Comparison of ENCODE assay signal across 14 mouse cellular contexts in the genomic region with DNA sequence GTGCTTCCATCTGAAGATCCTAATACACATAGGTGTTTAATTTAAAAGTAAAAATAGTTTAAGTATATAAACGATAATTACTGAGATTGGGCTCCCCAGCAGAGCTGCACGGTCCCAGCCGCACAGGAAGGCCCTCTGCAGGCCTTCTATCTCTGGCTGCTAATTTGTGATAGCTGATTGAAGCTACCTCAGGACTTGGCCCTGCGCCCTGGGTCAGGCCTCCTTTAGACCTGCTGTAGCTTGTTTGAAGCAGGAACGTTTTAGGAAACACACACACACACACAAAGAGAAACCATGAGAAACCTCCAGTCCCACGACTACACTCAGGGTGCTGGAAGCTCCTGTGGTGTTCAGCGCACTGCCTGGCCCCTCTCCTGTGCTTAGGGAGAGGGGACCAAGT.
"Had no signal": no experiment of that assay in that cellular context is flagged by ENCODE, and none has a peak within 500 bp of the region (broad histone marks: within the 10 kb centered on the region; RNA-seq: fewer than 3 reads in every experiment).

No protein-coding gene starts in this region.

- H3K4me1 ChIP-seq: liver, embryonic 15.5 days; neural tube, embryonic 13.5 days had no signal

- H3K27ac ChIP-seq: layer of hippocampus, adult 2 months; limb, embryonic 10.5 days; liver, embryonic 15.5 days; midbrain, embryonic 10.5 days; neural tube, embryonic 13.5 days had no signal

- H3K4me2 ChIP-seq: liver, embryonic 11.5 days; liver, embryonic 15.5 days; neural tube, embryonic 13.5 days had no signal

- DNase-seq: kidney, postnatal 10 days; kidney, postnatal 4 days; lung, adult 2 months; lung, postnatal 36 days; right cerebral cortex, postnatal 14 days; thymus, postnatal 36 days had no signal

- H3K27me3 ChIP-seq: liver, embryonic 15.5 days; neural tube, embryonic 13.5 days had no signal

- H3K9ac ChIP-seq: liver, embryonic 15.5 days; neural tube, embryonic 13.5 days had no signal

- H3K4me3 ChIP-seq: layer of hippocampus, adult 2 months; limb, embryonic 10.5 days; liver, embryonic 15.5 days; midbrain, embryonic 10.5 days; neural tube, embryonic 13.5 days had no signal

- ATAC-seq: lung, postnatal 0 days; midbrain, embryonic 16.5 days had no signal

- H3K36me3 ChIP-seq: limb, embryonic 10.5 days; liver, embryonic 15.5 days; midbrain, embryonic 10.5 days; neural tube, embryonic 13.5 days had no signal

- H3K9me3 ChIP-seq: limb, embryonic 10.5 days; liver, embryonic 15.5 days; midbrain, embryonic 10.5 days; neural tube, embryonic 13.5 days had no signal
